Mouse (Mus musculus) embryonic facial prominence, embryonic 14.5 days (tissue): Measurements from ENCODE around the gene Prss57. TPM values are rescaled to one million over a fixed set of nuclear protein-coding genes. Genes with fewer than 3 reads are reported as not detected.

Experiments
- ATAC-seq: fragments of 200-750 bp; cut with Nextera tagmentation; 2 replicates; pipeline ENCODE4 v1.8.0; 2017; ENCODE audit warnings: low read depth, moderate number of reproducible peaks, moderate TSS enrichment
- DNase-seq: peaks from one replicate; pipeline ENCODE4 v3.0.0-alpha.2; 2015; ENCODE audit warnings: low spot score
- H3K27ac ChIP-seq: fragments of 300-500 bp; sonication (generic); replicated peaks from 2 replicates; pipeline ENCODE4 v1.5.1; 2014; ENCODE audit warnings: low read depth, mild to moderate bottlenecking, low read length, moderate library complexity
- H3K27me3 ChIP-seq: fragments of 300-500 bp; sonication (generic); replicated peaks from 2 replicates; pipeline ENCODE4 v1.6.1; 2014; ENCODE audit warnings: low read length; ENCODE audit not compliant: control insufficient read depth, insufficient read depth
- H3K36me3 ChIP-seq: fragments of 300-500 bp; sonication (generic); 2 replicates; pipeline ENCODE4 v1.6.1; 2014; ENCODE audit warnings: low read length, mixed read lengths; ENCODE audit not compliant: control insufficient read depth, insufficient read depth
- H3K4me1 ChIP-seq: fragments of 300-500 bp; sonication (generic); 2 replicates; pipeline ENCODE4 v1.6.1; 2014; ENCODE audit warnings: antibody characterized with exemption, low read length; ENCODE audit not compliant: control insufficient read depth, insufficient read depth
- H3K4me2 ChIP-seq: fragments of 300-500 bp; sonication (generic); 2 replicates; pipeline ENCODE4 v1.6.1; 2014; ENCODE audit warnings: low read depth, mild to moderate bottlenecking, low read length, moderate library complexity, mixed read lengths
- H3K4me3 ChIP-seq: fragments of 300-500 bp; sonication (generic); 2 replicates; pipeline ENCODE4 v1.5.1; 2014; ENCODE audit warnings: low read depth, mild to moderate bottlenecking, low read length
- H3K9ac ChIP-seq: fragments of 300-500 bp; sonication (generic); 2 replicates; pipeline ENCODE4 v1.6.1; 2014; ENCODE audit warnings: low read depth, mild to moderate bottlenecking, low read length, moderate library complexity, mixed read lengths
- H3K9me3 ChIP-seq: fragments of 300-500 bp; sonication (generic); 2 replicates; pipeline ENCODE4 v1.6.1; 2016; ENCODE audit warnings: low read length; ENCODE audit not compliant: control insufficient read depth
- WGBS: fragments of 180-500 bp; shearing (Covaris S2); extraction: QIAGEN DNeasy Blood & Tissue Kit; methylation state at CpG from one replicate; pipeline ENCODE4 v1.1.7; 2014; 5-methylcytosine and 5-hydroxymethylcytosine counted together
- polyA plus RNA-seq: library from polyadenylated mRNA; unstranded; fragments of >200 nt; fragmentation: Nextera tagmentation; extraction: Ambion mirVana; gene quantifications from 2 replicates; pipeline ENCODE4 v1.2.1, GENCODE M21; 2014

The Prss57 gene
- polyA plus RNA-seq, 1 experiment from 2014 or later: not detected

DNA sequence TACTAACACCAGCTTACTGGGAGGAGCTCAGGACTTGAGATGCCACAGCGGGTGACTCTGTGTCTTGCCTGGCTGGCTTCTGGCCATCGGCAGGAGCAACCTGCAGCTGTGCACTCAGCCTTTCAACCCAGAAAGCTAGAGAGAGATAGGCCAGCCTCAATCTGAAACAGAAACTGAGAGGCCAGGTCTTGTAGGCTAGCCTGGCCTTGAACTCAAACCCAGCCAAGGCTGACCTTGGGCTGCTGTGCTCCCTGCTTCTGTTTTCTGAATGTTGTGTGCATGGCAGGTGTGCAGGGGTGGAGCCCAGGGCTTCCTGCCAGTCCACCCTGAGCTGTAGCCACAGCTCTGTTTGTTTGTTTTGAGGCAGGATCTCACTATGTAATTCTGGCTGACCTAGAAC, 17.6 kb downstream of the Prss57 start:
- Histone ChIP-seq H3K4me1 (peaks cover 8% of the 10 kb centered on the region; the same call in 1 of the 2 replicates), H3K27me3 (no peaks in the 10 kb centered on the region), H3K9me3 (peaks cover 7% of the 10 kb centered on the region), H3K4me3 (no peak overlapping the region), H3K36me3 (no peaks in the 10 kb centered on the region), H3K4me2 (no peak overlapping the region), H3K9ac (no peak overlapping the region), H3K27ac (no peak overlapping the region)
- 83% methylated on average over 2 of the region's 2 CpGs for WGBS
- DNase-seq: no peak
- no peak for ATAC-seq

DNA sequence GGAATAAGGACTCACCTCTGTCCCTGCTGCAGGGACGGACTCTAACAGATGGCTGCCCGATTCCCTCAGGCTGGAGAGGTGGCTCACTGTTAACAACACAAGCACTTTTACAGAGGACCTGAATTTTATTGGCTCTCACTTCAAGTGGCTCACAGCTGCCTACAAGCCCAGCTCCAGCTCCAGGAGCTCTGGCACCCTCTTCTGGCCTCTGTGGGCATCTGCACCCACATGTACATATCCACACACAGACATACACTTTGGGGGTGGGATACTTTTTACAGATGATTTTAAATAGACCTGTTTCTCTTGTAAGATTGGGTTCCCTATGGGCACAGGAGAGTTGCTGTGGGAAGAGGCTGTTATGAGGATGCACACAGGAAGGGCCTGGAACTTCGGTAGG, 18.4 kb downstream of the Prss57 start:
- Histone ChIP-seq H3K4me2 (no peak overlapping the region), H3K9me3 (peaks cover 7% of the 10 kb centered on the region), H3K4me3 (no peak overlapping the region), H3K4me1 (peaks cover 10% of the 10 kb centered on the region), H3K9ac (no peak overlapping the region), H3K27me3 (no peaks in the 10 kb centered on the region), H3K36me3 (no peaks in the 10 kb centered on the region), H3K27ac (no peak overlapping the region)
- no peak for DNase-seq
- 89% methylated on average over 3 of the region's 3 CpGs for WGBS
- no peak for ATAC-seq

DNA sequence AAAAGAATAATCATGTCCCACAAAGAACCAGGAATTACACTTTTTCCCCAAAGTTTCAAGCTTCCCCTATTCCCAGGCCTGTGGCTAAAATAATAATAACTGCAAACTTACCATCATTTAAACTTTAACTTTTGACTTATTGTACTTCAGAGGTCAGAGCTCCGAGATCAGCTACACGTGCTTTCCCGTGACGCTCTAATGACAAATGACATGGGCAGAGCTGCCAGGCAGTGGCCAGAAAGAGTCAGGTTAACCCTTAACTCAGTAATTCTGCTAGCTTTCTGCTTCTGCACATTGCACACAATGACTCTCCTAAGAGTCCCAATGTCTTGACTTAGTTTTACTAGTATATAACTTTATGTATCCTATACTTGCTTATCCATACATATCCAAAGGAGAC, 21.4 kb downstream of the Prss57 start:
- Histone ChIP-seq H3K4me2 (no peak overlapping the region), H3K9me3 (peaks cover 4% of the 10 kb centered on the region; the same call in 1 of the 2 replicates), H3K9ac (no peak overlapping the region), H3K4me1 (peaks cover 19% of the 10 kb centered on the region), H3K27ac (no peak overlapping the region), H3K4me3 (no peak overlapping the region), H3K36me3 (no peaks in the 10 kb centered on the region), H3K27me3 (no peaks in the 10 kb centered on the region)
- ATAC-seq: no peak
- 38% methylated on average over 4 of the region's 4 CpGs for WGBS
- no peak for DNase-seq

DNA sequence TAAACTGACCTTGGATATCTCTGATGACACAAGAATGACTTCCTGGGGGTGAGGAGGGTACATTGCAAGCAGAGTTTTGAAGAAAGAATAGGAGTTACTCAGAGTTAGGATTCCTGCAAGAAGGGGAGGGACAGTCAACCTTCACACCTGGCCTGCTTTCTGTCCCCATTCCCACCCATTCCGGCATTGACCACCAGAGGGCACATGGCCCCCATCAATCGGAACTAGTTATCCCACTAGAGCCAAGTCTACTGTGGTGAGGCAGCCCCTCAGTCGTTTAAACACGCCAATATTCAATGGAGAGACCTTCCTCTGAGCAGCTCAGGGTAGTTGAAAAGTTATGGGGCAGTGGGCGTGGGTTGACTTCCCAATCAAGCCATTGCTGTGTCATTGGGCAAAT, 22.4 kb downstream of the Prss57 start:
- Histone ChIP-seq H3K9me3 (peaks cover 4% of the 10 kb centered on the region; the same call in 1 of the 2 replicates), H3K4me2 (peak overlapping the region; percentile 90; the same call in 1 of the 2 replicates), H3K4me3 (no peak overlapping the region), H3K27me3 (no peaks in the 10 kb centered on the region), H3K4me1 (peaks cover 20% of the 10 kb centered on the region), H3K27ac (no peak overlapping the region), H3K9ac (no peak overlapping the region), H3K36me3 (no peaks in the 10 kb centered on the region)
- DNase-seq (peak; percentile 75), ATAC-seq (no peak)
- WGBS: 0% methylated on average over 5 of the region's 5 CpGs

DNA sequence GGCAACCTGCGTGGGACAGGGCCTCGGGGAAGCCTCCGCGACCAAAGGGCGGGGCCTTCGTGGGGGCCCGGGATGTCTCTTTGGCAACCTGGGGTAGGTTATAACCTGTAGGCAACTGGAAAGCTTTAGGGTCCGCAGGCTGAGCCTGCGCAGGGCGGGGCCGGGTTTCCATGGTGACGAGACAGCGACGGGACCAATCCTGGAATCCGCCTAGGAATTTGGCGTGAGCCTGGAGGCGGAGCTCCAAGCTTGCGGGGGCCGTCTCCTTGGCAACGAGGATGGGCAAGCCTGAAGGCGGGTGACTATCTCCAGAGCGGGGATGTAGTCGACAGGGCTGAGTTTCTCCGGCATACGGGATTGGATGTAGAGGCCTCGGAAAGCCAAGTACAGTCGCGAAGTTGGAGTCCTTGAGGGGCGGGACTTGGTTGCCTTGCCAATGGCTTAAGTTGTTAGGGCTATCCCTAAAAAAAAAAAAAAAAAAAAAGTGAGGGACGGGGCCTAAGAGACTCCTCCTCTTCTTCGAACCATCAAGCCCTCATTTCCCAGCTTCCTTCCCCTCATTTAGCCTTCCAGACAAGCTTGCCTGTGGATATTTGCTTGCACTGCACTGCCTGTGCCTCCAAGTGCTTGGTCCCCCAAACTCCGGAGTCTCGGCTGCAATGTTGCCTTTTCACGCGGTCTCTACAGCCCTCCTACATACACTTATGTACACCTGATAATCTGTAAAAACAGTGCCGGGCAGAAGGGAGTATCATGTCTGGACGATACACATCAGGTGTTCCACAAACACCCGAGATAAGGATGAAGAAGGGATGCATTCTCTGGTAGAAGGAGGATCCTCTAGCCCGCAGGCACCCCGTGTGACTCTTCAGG, 23.2 kb downstream of the Prss57 start:
- 12% methylated on average over 40 of the region's 40 CpGs for WGBS
- peaks cover 20% of the 10 kb centered on the region for H3K4me1 ChIP-seq
- ATAC-seq: peak; percentile 85

DNA sequence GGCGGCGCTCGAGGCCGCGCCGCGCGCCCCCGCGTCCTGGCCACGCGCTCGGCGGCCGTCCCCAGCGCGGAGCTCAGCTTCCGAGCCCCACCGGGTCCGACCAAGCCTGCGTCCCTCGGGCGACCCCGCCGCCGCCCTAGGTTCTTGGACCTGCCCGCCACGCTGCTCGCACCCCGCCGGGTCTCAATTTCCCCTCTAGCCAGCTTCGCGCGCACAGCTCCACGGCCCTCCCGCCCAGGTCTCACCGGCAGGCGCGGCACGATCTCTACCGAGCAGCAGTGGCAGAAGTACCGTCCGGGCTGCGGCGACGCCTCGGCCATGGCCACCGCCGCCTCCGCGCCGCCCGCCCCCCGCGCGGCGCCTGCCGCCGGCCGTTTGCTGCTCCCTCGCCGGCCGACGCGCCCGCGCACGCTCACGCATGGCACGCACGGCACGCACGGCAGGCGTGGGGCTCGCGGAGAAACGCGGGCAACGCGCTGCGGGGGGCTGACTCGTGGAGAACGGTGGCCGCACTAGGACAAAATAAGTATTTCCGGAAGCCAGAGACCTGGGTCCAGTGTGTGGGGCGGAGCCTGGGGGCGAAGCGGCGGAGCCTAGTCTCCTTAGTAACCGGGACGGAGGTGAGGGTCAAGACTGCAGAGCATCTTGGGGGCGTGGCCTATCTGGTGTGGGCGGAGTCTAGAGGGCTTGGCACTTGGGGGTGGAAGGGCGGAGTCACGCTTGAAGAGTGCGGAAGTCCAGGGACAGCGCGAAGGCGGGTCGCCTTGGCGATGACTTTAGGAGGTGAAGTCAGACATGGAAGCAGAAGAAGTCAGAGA, 24.0 kb downstream of the Prss57 start, which contains the start of gene Rnf126:
TSS of gene Rnf126 (minus strand) at position 445 of the 818 bp plus-strand sequence.
- Histone ChIP-seq H3K27ac (peak within 1 kb of the TSS; percentile 93), H3K9ac (peak within 1 kb of the TSS; percentile 97), H3K36me3 (peaks cover 8% of the 10 kb centered on the region), H3K27me3 (no peaks in the 10 kb centered on the region), H3K4me2 (peak within 1 kb of the TSS; percentile 90), H3K4me3 (peak within 1 kb of the TSS; percentile 94), H3K4me1 (peaks cover 20% of the 10 kb centered on the region), H3K9me3 (no peaks in the 10 kb centered on the region)
- 0% methylated on average over 38 of the region's 101 CpGs for WGBS
- peak; percentile 99 for DNase-seq
- ATAC-seq: peak; percentile 92

More for the DNA sequence above, 23.2 kb downstream of the Prss57 start:
- peak overlapping the region; percentile 93 for H3K27ac ChIP-seq
- peak overlapping the region; percentile 97 for H3K9ac ChIP-seq
- peak overlapping the region; percentile 90 for H3K4me2 ChIP-seq
- H3K36me3 ChIP-seq: no peaks in the 10 kb centered on the region; the same call in 1 of the 2 replicates
- DNase-seq: peak; percentile 97
- H3K4me3 ChIP-seq: peak overlapping the region; percentile 94
- peaks cover 4% of the 10 kb centered on the region; the same call in 1 of the 2 replicates for H3K9me3 ChIP-seq
- no peaks in the 10 kb centered on the region for H3K27me3 ChIP-seq

DNA sequence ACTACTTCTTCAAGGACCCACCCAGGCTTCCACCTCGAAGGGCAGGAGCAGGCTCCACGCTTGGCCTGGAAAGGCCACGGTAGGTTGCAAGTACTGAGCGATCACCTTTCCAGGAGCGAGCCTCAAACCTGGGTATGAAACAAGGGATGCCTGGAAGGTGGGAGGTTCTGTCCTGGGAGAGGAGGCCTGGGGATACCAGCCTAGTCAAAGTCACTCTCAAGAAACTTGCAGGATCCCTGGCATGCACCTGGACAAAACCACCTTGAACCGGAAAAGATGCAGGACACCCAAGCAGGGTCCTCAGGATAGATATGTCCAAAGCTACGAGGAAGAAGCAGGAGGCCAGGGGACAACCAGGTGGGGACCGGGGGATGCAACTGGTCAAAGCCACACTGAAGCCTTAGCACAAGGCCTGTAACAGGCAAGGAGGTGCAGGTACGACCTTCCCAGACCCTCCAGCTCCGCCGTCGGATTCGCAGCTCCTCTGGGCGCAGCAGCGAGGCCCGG, 24.7 kb downstream of the Prss57 start:
- peaks cover 20% of the 10 kb centered on the region for H3K4me1 ChIP-seq
- no peak for ATAC-seq
- peak; percentile 41 for DNase-seq
- H3K4me2 ChIP-seq: peak overlapping the region; percentile 90
- peak overlapping the region; percentile 97 for H3K9ac ChIP-seq
- no peaks in the 10 kb centered on the region for H3K27me3 ChIP-seq
- no peaks in the 10 kb centered on the region for H3K9me3 ChIP-seq
- peak overlapping the region; percentile 94 for H3K4me3 ChIP-seq
- peaks cover 15% of the 10 kb centered on the region for H3K36me3 ChIP-seq
- 11% methylated on average over 11 of the region's 16 CpGs for WGBS
- peak overlapping the region; percentile 93 for H3K27ac ChIP-seq

DNA sequence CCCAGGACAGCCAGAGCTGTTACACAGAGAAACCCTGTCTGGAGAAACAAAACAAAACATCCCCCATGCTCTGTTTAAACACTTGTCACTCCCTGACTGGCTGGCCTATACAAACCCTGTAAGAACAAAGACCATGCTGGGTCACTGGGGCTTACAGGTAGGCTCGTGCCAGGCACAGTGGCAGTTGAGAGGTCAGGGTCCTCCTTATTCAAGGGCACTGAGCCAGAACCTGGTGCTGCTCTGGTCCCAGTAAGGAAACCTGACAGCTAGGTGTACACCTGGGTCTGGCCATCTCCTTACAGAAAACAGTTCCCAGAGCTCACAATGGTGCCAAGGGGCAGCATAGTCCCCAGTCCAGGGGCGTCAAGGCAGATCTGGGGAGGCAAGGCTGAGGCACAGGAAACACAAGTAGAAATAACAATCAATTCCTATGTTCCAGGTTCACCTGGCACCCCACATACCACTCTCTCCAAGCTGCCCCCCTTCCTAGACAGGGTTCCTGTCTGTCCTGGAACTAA, 25.5 kb downstream of the Prss57 start:
- peaks cover 20% of the 10 kb centered on the region for H3K4me1 ChIP-seq
- no peak for DNase-seq
- H3K27me3 ChIP-seq: no peaks in the 10 kb centered on the region
- H3K9ac ChIP-seq: peak overlapping the region; percentile 97
- peak overlapping the region; percentile 94 for H3K4me3 ChIP-seq
- H3K9me3 ChIP-seq: no peaks in the 10 kb centered on the region
- ATAC-seq: no peak
- 78% methylated on average over 2 of the region's 2 CpGs for WGBS
- H3K36me3 ChIP-seq: peaks cover 23% of the 10 kb centered on the region
- peak overlapping the region; percentile 90 for H3K4me2 ChIP-seq
- no peak overlapping the region for H3K27ac ChIP-seq
